Comparison of ENCODE assay signal across 16 mouse cellular contexts in genomic region chr10:117750529-117751281, GRCm38 (mm10).
"Had no signal": no experiment of that assay in that cellular context is flagged by ENCODE, and none has a peak within 500 bp of the region (broad histone marks: within the 10 kb centered on the region; RNA-seq: fewer than 3 reads in every experiment).

No protein-coding gene starts in this region.

- H3K9ac ChIP-seq: neural tube, embryonic 13.5 days; neural tube, embryonic 15.5 days; stomach, embryonic 15.5 days had no signal

- H3K4me1 ChIP-seq: neural tube, embryonic 13.5 days; neural tube, embryonic 15.5 days; stomach, embryonic 15.5 days had no signal

- DNase-seq: retina, postnatal 1 day; right cerebral cortex, adult 18-20 months; right cerebral cortex, postnatal 14 days; right cerebral cortex, postnatal 25 days; right cerebral cortex, postnatal 4 days; spleen, adult 18-20 months; thymus, adult 18-20 months; thymus, adult 2 months; thymus, postnatal 14 days; thymus, postnatal 25 days; thymus, postnatal 36 days; thymus, postnatal 4 days had no signal

- H3K27ac ChIP-seq: neural tube, embryonic 13.5 days; neural tube, embryonic 15.5 days; stomach, embryonic 15.5 days; stomach, postnatal 0 days had no signal

- H3K9me3 ChIP-seq: neural tube, embryonic 13.5 days; neural tube, embryonic 15.5 days; stomach, embryonic 15.5 days had no signal

- H3K4me3 ChIP-seq: neural tube, embryonic 13.5 days; neural tube, embryonic 15.5 days; stomach, embryonic 15.5 days had no signal

- H3K4me2 ChIP-seq: neural tube, embryonic 13.5 days; neural tube, embryonic 15.5 days; stomach, embryonic 15.5 days had no signal

- H3K27me3 ChIP-seq: neural tube, embryonic 13.5 days; neural tube, embryonic 15.5 days; stomach, embryonic 15.5 days had no signal
